Mouse (Mus musculus): ENCODE data around the gene Tmem219.
A peak's percentile ranks its signal among the peaks of the same experiment; 100 is the strongest.

Gene Tmem219

GRCm38 (mm10) chr7:126861429-126862130, 61.1 kb downstream of the Tmem219 start, which contains the start of gene Hirip3:
Gene Hirip3, plus strand, starts transcription at chr7:126861972.
- DNase-seq: peak; percentile 96 to 97

DNA sequence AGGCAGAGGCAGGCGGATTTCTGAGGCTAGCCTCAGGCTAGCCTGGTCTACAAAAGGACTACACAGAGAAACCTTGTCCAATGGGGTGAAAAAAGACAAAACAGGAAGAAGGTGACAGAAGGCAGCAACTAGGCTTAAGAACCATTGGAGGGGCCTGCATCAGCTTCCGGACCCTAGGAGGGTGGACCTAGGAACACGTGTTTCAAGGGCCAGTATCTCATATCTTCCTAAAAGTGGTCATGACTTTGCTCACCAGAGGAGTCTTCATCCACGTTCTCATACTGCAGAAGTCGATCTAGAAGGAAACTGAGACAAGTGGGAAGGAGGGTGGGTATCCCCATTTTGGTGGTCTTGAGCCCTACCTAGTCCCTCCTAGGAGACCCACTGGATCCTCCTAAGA, 61.7 kb downstream of the Tmem219 start:
- no peak for DNase-seq

DNA sequence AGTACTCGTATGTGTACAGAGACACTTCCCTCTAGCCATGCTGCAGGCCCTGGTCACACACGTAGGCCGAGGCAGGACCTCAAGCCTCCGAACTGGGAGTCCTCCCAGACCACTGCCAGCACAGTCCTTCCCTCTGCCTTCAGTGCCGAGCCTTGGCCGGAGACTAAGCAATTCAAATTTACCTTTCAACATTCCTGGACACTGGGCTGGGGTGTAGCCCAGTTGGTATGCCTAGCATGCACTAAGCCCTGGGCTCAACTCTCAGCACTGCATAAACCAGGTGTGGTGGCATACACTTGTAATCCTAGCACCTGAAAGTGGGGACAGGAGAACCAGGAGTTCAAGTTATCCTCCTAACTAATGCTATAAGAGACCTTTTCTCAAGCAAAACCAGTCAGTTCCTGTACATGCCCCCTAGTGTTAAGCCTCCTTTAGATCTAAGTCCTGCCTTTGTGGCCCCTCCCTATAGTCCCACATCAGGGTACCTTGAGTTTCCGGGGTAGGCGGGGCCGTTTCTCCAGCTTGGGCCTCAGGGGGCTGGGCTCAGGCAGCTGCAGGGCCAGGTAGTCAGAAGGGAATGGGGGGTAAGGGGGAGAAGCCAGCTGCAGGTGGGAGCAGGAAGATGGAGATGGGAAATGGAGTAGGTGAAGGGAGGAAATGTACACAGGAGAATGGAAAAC, 65.8 kb downstream of the Tmem219 start:
- no peak for DNase-seq

DNA sequence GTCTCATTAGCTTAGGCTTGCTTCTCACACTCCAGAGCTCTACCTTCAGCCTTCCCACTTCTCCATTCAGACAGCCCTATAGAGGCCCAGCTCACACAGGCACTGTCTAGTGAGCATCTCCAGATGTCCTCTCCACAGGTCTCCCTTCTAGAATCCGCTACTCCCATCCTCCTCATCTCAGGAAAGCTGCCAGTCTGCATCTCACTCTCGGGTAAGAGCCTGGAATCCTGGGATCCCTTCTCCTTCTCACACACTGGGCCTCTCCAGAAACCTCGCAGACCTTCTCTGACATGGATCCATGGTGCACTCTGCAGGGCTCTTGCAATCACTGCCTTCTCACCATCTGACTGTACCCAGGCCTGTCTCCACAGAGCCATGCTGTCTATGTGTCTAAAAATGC, 67.1 kb downstream of the Tmem219 start:
- no peak for DNase-seq

DNA sequence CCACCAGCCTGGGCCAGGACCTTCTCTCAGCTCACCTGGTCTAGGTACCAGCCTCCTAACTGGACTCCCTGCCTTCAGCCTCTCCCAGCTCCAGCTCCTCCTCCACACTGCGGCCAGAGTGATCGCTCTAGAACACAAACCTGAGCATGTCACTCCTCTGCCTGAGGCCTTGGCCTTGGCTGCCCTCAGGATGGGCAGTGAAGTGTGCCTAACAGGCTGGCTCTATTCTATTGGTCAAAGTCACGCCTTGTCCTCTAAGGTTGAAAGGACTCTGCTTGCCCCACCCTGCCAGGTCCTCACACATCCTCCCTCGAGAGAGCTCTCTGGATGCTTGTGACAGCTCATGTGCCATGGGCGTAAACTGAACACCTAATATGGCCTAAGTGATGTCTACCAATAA, 69.3 kb downstream of the Tmem219 start:
- peak; percentile 77 to 82 for DNase-seq

- no peak for DNase-seq
Observed at GRCm38 (mm10) chr7:126851192-126851591, 71.5 kb downstream of the Tmem219 start.

GRCm38 (mm10) chr7:126850161-126850560, 72.6 kb downstream of the Tmem219 start:
- DNase-seq: no peak

DNA sequence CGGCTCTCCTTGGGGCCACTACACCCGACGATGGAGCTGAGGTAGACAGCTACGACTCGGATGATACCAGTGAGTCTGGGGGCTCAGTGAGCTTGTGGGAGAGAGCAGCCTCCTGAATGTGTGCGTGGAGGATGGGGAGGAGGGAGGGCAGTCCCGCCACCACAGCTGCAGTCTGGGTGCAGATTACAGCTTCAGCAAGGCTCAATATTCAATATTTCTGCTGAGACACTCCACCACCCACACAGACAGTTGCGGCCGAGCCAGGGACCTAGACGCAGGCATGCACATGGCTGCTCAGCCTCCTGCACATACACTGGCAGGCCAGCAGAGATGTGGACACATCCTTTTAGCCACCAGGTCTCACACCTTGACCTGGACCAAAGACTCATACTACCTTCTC, 73.9 kb downstream of the Tmem219 start:
- DNase-seq: no peak

DNA sequence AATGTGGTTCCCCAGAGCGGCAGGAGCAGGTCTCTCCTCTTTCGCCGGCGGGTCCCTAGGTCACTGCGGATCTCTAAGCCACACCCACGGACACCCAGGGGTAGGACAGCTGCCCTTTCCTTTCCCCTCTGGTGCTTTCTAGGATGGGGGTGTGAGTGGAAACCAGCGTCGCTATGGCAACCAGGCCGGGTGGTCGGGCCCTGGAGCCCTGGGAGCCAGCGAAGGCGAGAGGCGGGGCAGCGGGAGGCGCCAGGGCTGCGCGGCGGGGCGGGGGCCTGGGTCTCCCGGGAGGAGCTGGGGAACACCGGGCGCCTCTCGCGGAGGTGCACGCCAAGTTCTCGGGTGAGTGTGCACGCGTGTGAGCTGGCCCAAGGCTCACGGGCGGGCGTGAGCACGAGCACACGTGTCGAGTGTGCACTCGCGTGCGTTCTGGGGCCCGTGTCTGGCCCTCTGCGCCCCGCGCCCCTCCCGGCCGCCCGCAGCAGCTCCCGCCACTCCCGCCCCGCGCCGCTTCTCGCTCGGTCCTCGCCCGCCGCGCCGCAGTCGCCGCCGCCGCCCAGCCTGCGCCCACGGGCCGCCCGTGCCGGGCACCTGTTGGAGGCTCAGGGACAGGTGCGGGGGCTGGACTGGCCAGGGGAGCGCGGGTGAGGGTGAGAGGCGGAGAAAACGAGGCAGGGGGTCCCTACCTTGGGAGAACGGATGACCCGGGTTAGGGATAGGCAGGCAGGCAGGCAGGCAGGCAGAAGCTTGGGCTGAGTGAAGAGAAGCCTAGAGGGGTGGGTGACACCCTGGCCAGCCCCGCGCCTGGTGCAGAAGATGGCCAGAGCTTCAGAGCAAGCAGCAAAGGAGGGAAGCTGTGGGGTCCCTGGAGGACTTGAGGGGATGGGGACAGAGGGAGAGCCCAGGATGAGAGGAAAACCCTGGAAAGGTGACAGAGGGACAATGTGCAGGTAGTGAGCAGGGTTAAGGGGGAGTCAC, 75.0 kb downstream of the Tmem219 start:
- no peak for DNase-seq

DNA sequence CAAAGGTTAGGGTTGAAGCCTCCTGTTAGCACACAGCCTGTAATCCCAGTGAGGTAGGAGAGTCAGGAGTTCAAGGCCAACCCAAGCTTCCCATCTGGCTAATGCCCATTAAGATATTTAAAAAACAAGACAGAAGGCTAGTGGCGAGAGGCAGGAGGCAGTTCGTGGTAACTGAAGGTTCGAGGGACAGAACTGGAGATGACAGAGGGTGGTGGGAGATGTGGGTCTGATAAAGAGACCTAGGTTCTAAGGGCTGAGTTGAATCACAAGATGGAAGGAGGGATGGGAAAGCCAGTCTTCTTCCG, 75.6 kb downstream of the Tmem219 start, which contains the start of gene Doc2a:
Gene Doc2a, plus strand, starts transcription at position 301 of the 305 bp plus-strand sequence.
- DNase-seq: no peak

DNA sequence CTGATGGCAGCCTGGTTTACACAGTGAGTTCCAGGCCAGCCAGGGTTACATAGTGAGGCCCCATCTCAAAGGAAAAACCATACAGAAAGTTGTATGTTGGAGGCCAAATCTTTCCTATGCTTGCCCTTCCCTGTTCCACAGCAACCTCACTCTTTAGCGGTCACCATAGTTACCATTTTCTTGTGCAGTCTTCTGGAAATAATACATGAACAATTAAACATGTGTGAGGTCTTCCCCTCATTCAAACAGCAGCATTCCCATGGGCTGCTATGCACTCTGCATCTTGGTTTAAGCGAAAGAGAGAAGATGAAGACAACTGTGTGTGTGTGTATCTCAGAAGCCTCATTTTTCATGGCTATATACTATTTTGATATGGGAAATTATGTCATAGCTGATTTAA, 77.2 kb downstream of the Tmem219 start:
- DNase-seq: no peak

GRCm38 (mm10) chr7:126843276-126843675, 79.4 kb downstream of the Tmem219 start:
- no peak for DNase-seq

Data from kidney, adult 8-10 months (tissue).